Mouse (Mus musculus): ENCODE measurements around the gene Arid1b. TPM values are rescaled to one million over a fixed set of nuclear protein-coding genes. Genes with fewer than 3 reads are reported as not detected.

Gene Arid1b
- polyA plus RNA-seq, 2 experiments: 14.7 to 20.5 TPM

DNA sequence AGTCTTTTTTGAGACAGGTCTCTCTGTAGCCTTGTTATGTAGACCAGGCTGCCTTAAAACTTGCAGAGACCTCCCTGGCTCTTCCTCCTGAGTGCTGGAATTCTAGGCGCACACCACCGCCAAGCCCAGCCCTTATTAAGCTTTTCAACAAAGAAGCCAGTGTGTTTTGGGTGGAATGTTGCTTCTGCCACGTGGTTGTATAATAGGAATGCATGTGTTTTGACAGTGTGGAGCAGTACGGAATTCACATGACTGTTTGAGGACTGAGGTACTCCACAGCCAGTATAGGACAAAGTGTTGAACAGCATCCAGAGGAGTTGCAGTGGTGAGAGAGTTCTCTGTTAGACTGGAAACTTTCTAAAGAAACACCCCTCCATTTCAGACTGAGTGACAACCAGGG, 22.3 kb downstream of the Arid1b start:
- Histone ChIP-seq H3K9ac (ENCODE audit: low read depth, low read length, severe bottlenecking) (no peak overlapping the region), H3K27me3 (ENCODE audit: control insufficient read depth, insufficient read depth, low read length) (no peaks in the 10 kb centered on the region), H3K4me2 (replicated peaks; ENCODE audit: low read depth, low read length, severe bottlenecking) (no peak overlapping the region), H3K9me3 (ENCODE audit: control insufficient read depth, low read length) (no peaks in the 10 kb centered on the region), H3K27ac (replicated peaks; ENCODE audit: low read depth, low read length) (no peak overlapping the region), H3K4me3 (replicated peaks; ENCODE audit: low read length) (no peak overlapping the region), H3K4me1 (ENCODE audit: control insufficient read depth, insufficient read depth, low read length) (peaks cover 11% of the 10 kb centered on the region), H3K36me3 (ENCODE audit: control insufficient read depth, insufficient read depth, low read length) (0 out of 2 replicates have a peak, but pooled peaks cover 3% of the 10 kb centered on the region)
- no peak for ATAC-seq (ENCODE audit: low FRiP score, low read depth)
- WGBS: 56% methylated on average over 4 of the region's 4 CpGs
- TF ChIP-seq POLR2A (IDR thresholded peaks at IDR 0.05; ENCODE audit: borderline replicate concordance, extremely low read depth, insufficient read depth, insufficient read length): no peak
- no peak for DNase-seq (ENCODE audit: low spot score)

DNA sequence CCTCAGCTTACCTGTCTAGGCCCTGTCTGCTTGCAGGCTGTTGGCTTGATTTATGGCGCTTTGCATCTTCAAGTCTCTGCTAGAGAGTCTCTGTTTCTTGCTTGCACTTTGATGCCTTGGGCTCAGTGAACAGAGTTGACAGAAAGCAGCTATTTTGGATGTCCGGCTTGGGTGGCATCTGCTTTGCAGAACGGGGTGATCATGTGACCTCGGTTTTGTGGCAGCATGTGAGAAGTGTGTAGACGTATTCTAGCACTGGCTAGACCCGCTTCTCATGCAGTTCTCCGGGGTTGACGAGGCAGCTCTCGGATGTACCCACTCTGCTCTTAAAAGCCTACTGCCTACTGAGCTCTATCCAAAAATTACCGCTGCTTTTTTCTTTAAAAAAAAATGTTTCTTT, 22.9 kb downstream of the Arid1b start:
- H3K9me3 ChIP-seq (ENCODE audit: control insufficient read depth, low read length): no peaks in the 10 kb centered on the region
- no peak overlapping the region for H3K9ac ChIP-seq (ENCODE audit: low read depth, low read length, severe bottlenecking)
- H3K4me2 ChIP-seq (replicated peaks; ENCODE audit: low read depth, low read length, severe bottlenecking): no peak overlapping the region
- H3K27ac ChIP-seq (replicated peaks; ENCODE audit: low read depth, low read length): no peak overlapping the region
- TF ChIP-seq POLR2A (IDR thresholded peaks at IDR 0.05; ENCODE audit: borderline replicate concordance, extremely low read depth, insufficient read depth, insufficient read length): no peak
- no peaks in the 10 kb centered on the region for H3K27me3 ChIP-seq (ENCODE audit: control insufficient read depth, insufficient read depth, low read length)
- peaks cover 18% of the 10 kb centered on the region for H3K4me1 ChIP-seq (ENCODE audit: control insufficient read depth, insufficient read depth, low read length)
- WGBS: 81% methylated on average over 10 of the region's 10 CpGs
- DNase-seq (ENCODE audit: low spot score) (no peak), ATAC-seq (ENCODE audit: low FRiP score, low read depth) (no peak)
- 0 out of 2 replicates have a peak, but pooled peaks cover 3% of the 10 kb centered on the region for H3K36me3 ChIP-seq (ENCODE audit: control insufficient read depth, insufficient read depth, low read length)
- H3K4me3 ChIP-seq (replicated peaks; ENCODE audit: low read length): no peak overlapping the region

DNA sequence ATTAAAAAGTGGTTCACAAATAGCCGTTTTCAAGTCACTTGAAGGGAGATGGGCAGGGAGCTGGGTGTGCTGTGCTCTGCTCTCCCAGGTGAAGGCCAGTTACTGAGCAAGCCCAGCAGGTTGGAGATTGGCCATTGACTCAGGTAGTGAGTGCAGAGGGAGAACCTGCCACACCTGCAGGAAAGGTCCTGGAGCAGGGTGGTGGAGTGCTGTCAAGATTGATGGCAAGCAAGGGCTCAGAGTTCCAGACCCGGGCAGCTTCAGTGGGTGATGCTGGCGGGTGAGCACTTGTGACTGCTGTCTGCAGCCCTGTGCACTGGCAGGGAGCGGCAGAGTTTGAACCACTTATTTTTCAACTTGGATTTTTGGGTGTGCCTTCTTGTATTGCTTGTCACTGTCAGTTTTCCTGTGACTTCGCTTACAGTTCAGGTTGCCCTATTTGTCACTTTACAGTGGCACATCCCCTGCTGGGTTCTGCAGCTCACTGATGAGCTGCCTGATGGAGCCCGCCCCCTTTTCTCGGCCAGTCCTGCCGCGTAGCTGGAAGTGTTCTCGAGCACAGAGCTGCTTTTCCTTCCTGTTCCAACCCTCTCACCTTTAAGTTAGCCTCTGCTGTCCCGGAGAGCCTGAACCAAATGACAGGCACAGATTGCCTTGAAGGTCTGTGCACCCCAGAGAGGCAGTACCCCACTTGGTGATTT, 27.3 kb downstream of the Arid1b start:
- H3K4me2 ChIP-seq (replicated peaks; ENCODE audit: low read depth, low read length, severe bottlenecking): no peak overlapping the region
- 26% methylated on average over 11 of the region's 11 CpGs for WGBS
- H3K27me3 ChIP-seq (ENCODE audit: control insufficient read depth, insufficient read depth, low read length): no peaks in the 10 kb centered on the region
- no peak for DNase-seq (ENCODE audit: low spot score)
- H3K4me1 ChIP-seq (ENCODE audit: control insufficient read depth, insufficient read depth, low read length): peaks cover 24% of the 10 kb centered on the region
- H3K9me3 ChIP-seq (ENCODE audit: control insufficient read depth, low read length): no peaks in the 10 kb centered on the region
- no peak overlapping the region for H3K9ac ChIP-seq (ENCODE audit: low read depth, low read length, severe bottlenecking)
- no peak overlapping the region for H3K4me3 ChIP-seq (replicated peaks; ENCODE audit: low read length)
- H3K27ac ChIP-seq (replicated peaks; ENCODE audit: low read depth, low read length): no peak overlapping the region
- no peak for TF ChIP-seq POLR2A (IDR thresholded peaks at IDR 0.05; ENCODE audit: borderline replicate concordance, extremely low read depth, insufficient read depth, insufficient read length)
- no peak for ATAC-seq (ENCODE audit: low FRiP score, low read depth)
- H3K36me3 ChIP-seq (ENCODE audit: control insufficient read depth, insufficient read depth, low read length): 0 out of 2 replicates have a peak, but pooled peaks cover 3% of the 10 kb centered on the region

DNA sequence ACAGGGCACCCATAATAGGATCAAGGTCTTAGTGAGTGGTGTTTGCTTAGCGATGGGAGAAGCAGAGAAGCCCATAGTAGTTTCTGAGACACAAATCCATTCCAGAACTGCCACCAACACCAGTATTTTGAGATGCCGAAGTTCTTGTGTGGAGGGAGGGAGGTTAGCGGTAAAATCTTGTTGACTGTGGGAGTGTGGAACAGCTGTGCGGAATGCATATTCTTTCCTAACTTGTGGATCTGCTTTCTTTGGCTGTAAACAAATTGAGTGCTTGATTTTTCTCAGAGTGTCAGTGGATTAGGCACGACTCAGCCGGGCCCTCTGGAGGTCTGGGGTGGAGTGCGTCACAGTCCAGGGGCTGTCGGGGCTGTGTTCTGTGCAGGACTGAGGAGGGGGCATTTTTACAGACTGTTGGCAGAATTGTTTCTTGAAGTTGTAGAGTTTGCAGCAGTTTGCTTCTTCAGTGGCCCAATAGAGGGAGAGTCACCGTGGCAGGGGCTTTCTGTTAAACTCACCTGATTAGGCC, 27.9 kb downstream of the Arid1b start:
- DNase-seq (ENCODE audit: low spot score) (no peak), ATAC-seq (ENCODE audit: low FRiP score, low read depth) (no peak)
- H3K4me2 ChIP-seq (replicated peaks; ENCODE audit: low read depth, low read length, severe bottlenecking): no peak overlapping the region
- no peak overlapping the region for H3K9ac ChIP-seq (ENCODE audit: low read depth, low read length, severe bottlenecking)
- no peak for TF ChIP-seq POLR2A (IDR thresholded peaks at IDR 0.05; ENCODE audit: borderline replicate concordance, extremely low read depth, insufficient read depth, insufficient read length)
- H3K9me3 ChIP-seq (ENCODE audit: control insufficient read depth, low read length): no peaks in the 10 kb centered on the region
- no peaks in the 10 kb centered on the region for H3K27me3 ChIP-seq (ENCODE audit: control insufficient read depth, insufficient read depth, low read length)
- H3K36me3 ChIP-seq (ENCODE audit: control insufficient read depth, insufficient read depth, low read length): 0 out of 2 replicates have a peak, but pooled peaks cover 3% of the 10 kb centered on the region
- H3K27ac ChIP-seq (replicated peaks; ENCODE audit: low read depth, low read length): no peak overlapping the region
- H3K4me1 ChIP-seq (ENCODE audit: control insufficient read depth, insufficient read depth, low read length): peaks cover 24% of the 10 kb centered on the region
- H3K4me3 ChIP-seq (replicated peaks; ENCODE audit: low read length): no peak overlapping the region
- 55% methylated on average over 9 of the region's 9 CpGs for WGBS

DNA sequence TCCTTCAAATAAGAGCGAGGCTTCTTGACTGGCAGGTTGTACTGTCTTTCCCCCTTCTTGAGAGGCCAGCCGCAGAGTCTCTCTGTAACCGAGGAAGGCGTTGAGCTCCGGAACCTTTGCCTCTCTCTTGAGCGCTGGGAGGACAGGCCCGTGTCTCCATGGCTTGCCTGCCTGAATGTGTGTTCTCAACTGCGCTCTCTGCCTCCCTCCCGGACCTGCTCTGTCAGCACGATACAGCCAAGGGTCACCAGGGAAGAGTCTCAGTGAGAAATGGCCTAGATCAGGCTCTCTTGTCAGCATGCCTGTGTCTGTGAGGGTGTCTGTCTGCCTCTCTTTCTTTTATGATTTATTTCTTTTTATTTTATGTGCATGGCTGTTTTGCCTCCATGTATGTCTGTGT, 29.6 kb downstream of the Arid1b start:
- no peaks in the 10 kb centered on the region for H3K27me3 ChIP-seq (ENCODE audit: control insufficient read depth, insufficient read depth, low read length)
- no peak for TF ChIP-seq POLR2A (IDR thresholded peaks at IDR 0.05; ENCODE audit: borderline replicate concordance, extremely low read depth, insufficient read depth, insufficient read length)
- H3K27ac ChIP-seq (replicated peaks; ENCODE audit: low read depth, low read length): no peak overlapping the region
- peaks cover 20% of the 10 kb centered on the region for H3K4me1 ChIP-seq (ENCODE audit: control insufficient read depth, insufficient read depth, low read length)
- no peak for DNase-seq (ENCODE audit: low spot score)
- ATAC-seq (ENCODE audit: low FRiP score, low read depth): no peak
- no peaks in the 10 kb centered on the region for H3K36me3 ChIP-seq (ENCODE audit: control insufficient read depth, insufficient read depth, low read length)
- H3K4me2 ChIP-seq (replicated peaks; ENCODE audit: low read depth, low read length, severe bottlenecking): no peak overlapping the region
- WGBS: 82% methylated on average over 10 of the region's 10 CpGs
- no peak overlapping the region for H3K9ac ChIP-seq (ENCODE audit: low read depth, low read length, severe bottlenecking)
- no peak overlapping the region for H3K4me3 ChIP-seq (replicated peaks; ENCODE audit: low read length)
- no peaks in the 10 kb centered on the region for H3K9me3 ChIP-seq (ENCODE audit: control insufficient read depth, low read length)

All from limb, embryonic 14.5 days (tissue).